Mouse (Mus musculus): Measurements from ENCODE around the gene Rtl1.

Gene Rtl1

GRCm38 (mm10) chr12:109560111-109560695 is 39.9 kb downstream of the Rtl1 start:
- no peak for DNase-seq

GRCm38 (mm10) chr12:109558891-109559487 is 41.1 kb downstream of the Rtl1 start:
- no peak for DNase-seq

- DNase-seq: no peak
Observed at GRCm38 (mm10) chr12:109558226-109558824, 41.8 kb downstream of the Rtl1 start.

- DNase-seq: no peak
Observed at GRCm38 (mm10) chr12:109555837-109556409, 44.2 kb downstream of the Rtl1 start.

- no peak for DNase-seq
Observed at GRCm38 (mm10) chr12:109553568-109553967, 46.6 kb downstream of the Rtl1 start.

GRCm38 (mm10) chr12:109552754-109553525 is 47.2 kb downstream of the Rtl1 start:
- DNase-seq: no peak

GRCm38 (mm10) chr12:109551771-109552170 is 48.4 kb downstream of the Rtl1 start:
- no peak for DNase-seq

GRCm38 (mm10) chr12:109547085-109547484 is 53.0 kb downstream of the Rtl1 start:
- DNase-seq: no peak

GRCm38 (mm10) chr12:109545875-109546732 is 54.0 kb downstream of the Rtl1 start:
- peak; percentile 29 for DNase-seq

- no peak for DNase-seq
Observed at GRCm38 (mm10) chr12:109543281-109543923, 56.7 kb downstream of the Rtl1 start.

GRCm38 (mm10) chr12:109542635-109543249 is 57.4 kb downstream of the Rtl1 start:
- peak; percentile 83 for DNase-seq

- DNase-seq: peak; percentile 75
Observed at GRCm38 (mm10) chr12:109542011-109542410, 58.1 kb downstream of the Rtl1 start.

GRCm38 (mm10) chr12:109541540-109541899 is 58.6 kb downstream of the Rtl1 start:
- DNase-seq: no peak

GRCm38 (mm10) chr12:109540739-109541539 is 59.2 kb downstream of the Rtl1 start:
- peak; percentile 56 for DNase-seq

GRCm38 (mm10) chr12:109539950-109540349 is 60.2 kb downstream of the Rtl1 start:
- DNase-seq: peak; percentile 45

Measured in right cerebral cortex, postnatal 4 days (tissue).